Mouse (Mus musculus) heart, adult 10 weeks (tissue): ENCODE measurements around the gene Mtr. TPM values are rescaled to one million over a fixed set of nuclear protein-coding genes. Genes with fewer than 3 reads are reported as not detected.

Source experiments
- polyA plus RNA-seq: library from polyadenylated mRNA; stranded (reverse); fragments of 350-450 nt; fragmentation: Illumina TruSeq; extraction: RNeasy Lipid Tissue Mini Kit (QIAGEN cat#74804); gene quantifications from one replicate; pipeline ENCODE4 v1.2.3, GENCODE M21; 2014; ENCODE audit warnings: low read depth, low replicate concordance

The Mtr gene
- polyA plus RNA-seq, result 113 TPM

GRCm38 (mm10) chr13:12257391-12258380, at the start of gene Mtr:
Mtr (minus strand) TSS chr13:12258113.

Other genes with a start within 250 kb of the Mtr start
- gene Ryr2, start 151.2 kb downstream of the Mtr start, polyA plus RNA-seq, result 486 TPM
- 1,417 TPM for gene Actn2, start 82.6 kb upstream of the Mtr start, polyA plus RNA-seq
- gene Heatr1, start 136.9 kb upstream of the Mtr start, polyA plus RNA-seq, result 10.7 TPM
- 61.5 TPM for gene Lgals8, start 206.8 kb upstream of the Mtr start, polyA plus RNA-seq